Mouse (Mus musculus): Measurements from ENCODE around the gene Dhx40.

- no peak for TF ChIP-seq CTCF (IDR thresholded peaks at IDR 0.05; ENCODE audit: control insufficient read depth, insufficient read depth, insufficient replicate concordance, low read depth, low read length)
- TF ChIP-seq POLR2A (IDR thresholded peaks at IDR 0.05; ENCODE audit: control insufficient read depth, low read depth, low read length) = no peak
Measured at GRCm38 (mm10) chr11:86749776-86750423, 57.6 kb downstream of the Dhx40 start.

All from testis, adult 2 months (tissue).